Mouse (Mus musculus) heart, embryonic 13.5 days (tissue): ENCODE measurements around the gene Tmigd3. TPM values are rescaled to one million over a fixed set of nuclear protein-coding genes. Genes with fewer than 3 reads are reported as not detected.

ENCODE experiments used
- ATAC-seq: fragments of 200-750 bp; cut with Nextera tagmentation; 2 replicates; pipeline ENCODE4 v1.8.0; 2017; ENCODE audit warnings: moderate TSS enrichment; ENCODE audit not compliant: insufficient number of reproducible peaks, low FRiP score, low TSS enrichment; ENCODE audit errors: extremely low read depth
- H3K27ac ChIP-seq: fragments of 300-500 bp; sonication (generic); replicated peaks from 2 replicates; pipeline ENCODE4 v1.5.1; 2015; ENCODE audit warnings: moderate library complexity, mild to moderate bottlenecking, inconsistent platforms
- H3K27me3 ChIP-seq: fragments of 300-500 bp; sonication (generic); replicated peaks from 2 replicates; pipeline ENCODE4 v1.6.1; 2015; ENCODE audit warnings: mild to moderate bottlenecking, inconsistent platforms
- H3K36me3 ChIP-seq: fragments of 300-500 bp; sonication (generic); 2 replicates; pipeline ENCODE4 v1.6.1; 2015; ENCODE audit warnings: mild to moderate bottlenecking, inconsistent platforms
- H3K4me1 ChIP-seq: fragments of 300-500 bp; sonication (generic); 2 replicates; pipeline ENCODE4 v1.6.1; 2015; ENCODE audit warnings: inconsistent platforms
- H3K4me2 ChIP-seq: fragments of 300-500 bp; sonication (generic); 2 replicates; pipeline ENCODE4 v1.6.1; 2015; ENCODE audit warnings: inconsistent platforms, mild to moderate bottlenecking, moderate library complexity
- H3K4me3 ChIP-seq: fragments of 300-500 bp; sonication (generic); 2 replicates; pipeline ENCODE4 v1.5.1; 2015; ENCODE audit warnings: moderate library complexity, mild to moderate bottlenecking, inconsistent platforms
- H3K9ac ChIP-seq: fragments of 300-500 bp; sonication (generic); 2 replicates; pipeline ENCODE4 v1.6.1; 2015; ENCODE audit warnings: inconsistent platforms, mild to moderate bottlenecking, moderate library complexity
- H3K9me3 ChIP-seq: fragments of 300-500 bp; sonication (generic); 2 replicates; pipeline ENCODE4 v1.6.1; 2016; ENCODE audit warnings: inconsistent platforms
- WGBS: fragments of 180-500 bp; shearing (Covaris S2); methylation state at CpG from one replicate; pipeline ENCODE4 v1.1.7; 2015; ENCODE audit warnings: mixed read lengths; 5-methylcytosine and 5-hydroxymethylcytosine counted together
- polyA plus RNA-seq: library from polyadenylated mRNA; unstranded; fragments of >200 nt; fragmentation: Nextera tagmentation; extraction: Ambion mirVana; gene quantifications from 2 replicates; pipeline ENCODE4 v1.2.1, GENCODE M21; 2015

The Tmigd3 gene
- polyA plus RNA-seq, 1 experiment from 2014 or later: 0.56 TPM

DNA sequence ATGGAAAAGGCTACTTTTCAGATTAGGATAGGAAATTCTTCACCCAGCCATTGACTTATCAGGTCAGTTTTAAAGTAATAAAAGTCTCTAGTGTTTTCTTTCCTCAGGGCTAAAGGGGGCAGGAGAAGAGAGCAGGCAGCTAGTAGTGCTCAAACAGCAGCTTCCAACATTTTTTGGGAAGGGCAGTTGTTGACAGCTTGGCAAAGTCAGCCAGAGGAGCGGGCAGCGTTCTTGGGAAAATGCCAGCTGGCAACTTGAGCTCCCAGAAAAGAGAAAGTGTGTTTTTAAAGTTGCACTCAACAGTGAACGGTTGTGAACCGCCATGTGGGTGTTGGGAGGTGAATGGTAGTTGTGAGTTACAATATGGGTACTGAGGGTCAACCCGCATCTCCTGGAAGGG lies 64.3 kb downstream of the Tmigd3 start:
- no peaks in the 10 kb centered on the region for H3K27me3 ChIP-seq
- peak overlapping the region; percentile 51 for H3K27ac ChIP-seq
- H3K36me3 ChIP-seq: peaks cover 19% of the 10 kb centered on the region
- H3K4me1 ChIP-seq: peaks cover 18% of the 10 kb centered on the region
- H3K9ac ChIP-seq: no peak overlapping the region
- WGBS: 37% methylated on average over 5 of the region's 5 CpGs
- no peak for ATAC-seq
- no peak overlapping the region for H3K4me3 ChIP-seq
- no peak overlapping the region for H3K4me2 ChIP-seq
- H3K9me3 ChIP-seq: no peaks in the 10 kb centered on the region

DNA sequence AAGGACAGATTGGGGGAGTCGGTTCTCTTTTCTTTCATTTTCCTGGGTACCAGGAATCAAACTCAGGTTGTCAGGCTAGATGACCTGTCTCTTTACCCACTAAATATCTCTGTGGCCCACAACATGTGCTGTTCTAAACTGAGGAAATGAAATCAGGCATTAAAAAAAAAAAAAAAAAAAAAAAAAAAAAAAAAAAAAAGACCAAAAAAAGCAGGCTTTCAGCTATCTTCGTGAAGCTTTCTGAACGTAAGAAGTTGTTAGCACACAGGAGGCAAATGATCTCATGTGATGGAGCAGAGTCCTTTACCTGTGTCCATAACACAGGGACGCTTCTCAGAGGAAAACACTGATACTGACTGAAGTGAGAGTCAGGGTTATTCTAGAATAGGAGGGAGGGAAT lies 65.4 kb downstream of the Tmigd3 start:
- Histone ChIP-seq H3K4me2 (no peak overlapping the region), H3K36me3 (peaks cover 30% of the 10 kb centered on the region)
- 68% methylated on average over 4 of the region's 4 CpGs for WGBS

DNA sequence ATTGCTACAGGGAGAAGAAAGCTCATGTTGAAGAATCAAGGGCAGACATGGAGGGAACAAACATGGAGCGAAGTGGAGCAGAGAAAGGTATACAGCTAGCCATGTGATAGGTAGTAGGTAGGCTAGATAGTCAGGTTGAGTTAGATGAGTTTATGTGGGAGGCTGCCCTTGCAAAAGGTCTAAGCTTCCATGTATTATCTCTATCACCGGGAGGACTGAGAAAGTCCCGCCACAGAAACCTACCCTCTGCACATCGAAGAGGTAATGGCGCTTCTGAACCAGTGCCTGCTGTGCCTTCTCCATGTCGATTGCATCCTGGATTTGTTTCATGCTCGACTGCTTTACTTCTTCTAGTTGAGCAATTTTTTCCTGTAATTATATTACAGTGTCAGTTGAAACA lies 80.6 kb downstream of the Tmigd3 start:
- Histone ChIP-seq H3K4me3 (no peak overlapping the region), H3K27ac (no peak overlapping the region), H3K27me3 (no peaks in the 10 kb centered on the region), H3K4me2 (no peak overlapping the region), H3K9ac (no peak overlapping the region), H3K9me3 (no peaks in the 10 kb centered on the region), H3K4me1 (peaks cover 10% of the 10 kb centered on the region), H3K36me3 (peaks cover 91% of the 10 kb centered on the region)
- 91% methylated on average over 7 of the region's 7 CpGs for WGBS
- no peak for ATAC-seq

More for the DNA sequence above, 65.4 kb downstream of the Tmigd3 start:
- Histone ChIP-seq H3K4me1 (peaks cover 18% of the 10 kb centered on the region), H3K27ac (no peak overlapping the region), H3K4me3 (no peak overlapping the region), H3K9ac (no peak overlapping the region), H3K27me3 (no peaks in the 10 kb centered on the region), H3K9me3 (no peaks in the 10 kb centered on the region)
- ATAC-seq: no peak

DNA sequence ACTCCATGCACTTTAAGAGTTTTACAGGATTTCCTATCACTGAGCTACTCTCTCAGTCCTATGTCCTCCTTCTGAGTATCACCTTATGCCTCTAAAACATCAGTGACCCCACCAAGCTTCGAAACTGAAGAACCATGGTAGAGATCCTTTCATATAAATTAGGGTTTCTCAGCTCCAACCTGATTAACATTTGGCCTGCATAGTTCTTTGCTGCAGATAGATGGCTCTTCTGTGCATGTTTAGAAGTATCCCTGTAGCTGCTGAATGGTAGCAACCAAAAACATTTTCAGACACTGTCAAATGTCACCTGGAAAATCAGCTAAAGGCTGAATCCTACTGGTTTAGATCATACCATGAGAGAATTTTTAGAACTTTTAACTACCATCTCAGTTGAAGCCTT lies 86.5 kb downstream of the Tmigd3 start:
- Histone ChIP-seq H3K4me2 (peak overlapping the region; percentile 89), H3K9ac (peak overlapping the region; percentile 53; the same call in 1 of the 2 replicates), H3K27me3 (no peaks in the 10 kb centered on the region), H3K4me3 (peak overlapping the region; percentile 96), H3K27ac (no peak overlapping the region), H3K9me3 (no peaks in the 10 kb centered on the region), H3K36me3 (peaks cover 56% of the 10 kb centered on the region), H3K4me1 (peaks cover 39% of the 10 kb centered on the region)
- ATAC-seq: no peak
- 89% methylated on average over 1 of the region's 1 CpGs for WGBS

DNA sequence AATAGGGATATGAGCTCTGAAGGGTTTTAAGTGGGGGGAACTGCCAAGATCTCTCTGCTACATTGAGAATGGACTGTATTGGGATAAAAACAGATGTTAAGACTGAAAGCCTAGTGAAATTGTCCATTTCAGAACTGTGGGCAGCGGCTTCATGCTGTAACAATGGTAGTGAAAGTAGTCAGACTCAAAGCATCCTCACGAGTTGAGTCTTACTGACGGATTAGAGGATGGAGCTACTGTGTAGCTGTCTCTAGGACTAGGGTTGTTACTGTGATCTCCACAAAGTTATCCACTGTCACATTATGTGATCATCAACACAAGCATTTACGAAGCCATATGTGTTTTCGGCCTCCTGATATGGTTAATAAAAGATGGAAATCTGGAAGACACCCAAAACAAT lies 87.5 kb downstream of the Tmigd3 start:
- H3K27me3 ChIP-seq: no peaks in the 10 kb centered on the region
- no peaks in the 10 kb centered on the region for H3K9me3 ChIP-seq
- peaks cover 39% of the 10 kb centered on the region for H3K4me1 ChIP-seq
- peak overlapping the region; percentile 100 for H3K9ac ChIP-seq
- ATAC-seq: no peak
- H3K27ac ChIP-seq: peak overlapping the region; percentile 95
- H3K4me3 ChIP-seq: peak overlapping the region; percentile 96
- peaks cover 56% of the 10 kb centered on the region for H3K36me3 ChIP-seq
- peak overlapping the region; percentile 89 for H3K4me2 ChIP-seq
- 35% methylated on average over 5 of the region's 5 CpGs for WGBS

DNA sequence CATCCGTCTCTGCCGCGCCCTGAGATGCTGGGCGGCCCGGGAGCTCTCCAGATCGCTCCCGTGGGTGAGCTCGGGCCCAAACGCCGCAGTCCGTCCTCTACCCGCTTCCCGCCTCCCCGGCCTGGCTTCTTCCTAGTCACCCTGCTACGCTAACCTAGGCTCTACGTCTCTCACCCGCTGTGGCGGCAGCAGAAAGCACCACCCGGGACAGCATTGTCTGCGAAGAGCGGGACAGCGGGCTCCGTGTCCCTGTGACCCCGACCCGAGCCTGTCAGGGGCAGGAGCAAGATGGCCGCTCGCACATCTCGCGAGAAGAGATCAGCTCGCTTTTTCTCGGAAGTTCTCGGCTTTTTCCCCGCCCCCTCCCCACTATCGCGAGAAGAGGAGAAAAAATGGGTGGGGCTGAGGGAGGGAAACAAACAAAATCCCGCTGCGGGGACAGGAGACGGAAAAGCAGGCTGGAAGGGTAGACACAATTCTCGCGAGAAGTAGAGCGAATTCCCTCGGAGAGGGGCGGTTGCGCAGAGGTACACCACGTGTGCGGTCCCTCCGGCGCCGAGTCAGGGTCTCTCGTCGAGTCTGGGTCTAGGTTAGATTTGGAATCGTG lies 88.4 kb downstream of the Tmigd3 start, which contains the start of gene Wdr77:
TSS of gene Wdr77 (plus strand) at position 396 of the 607 bp plus-strand sequence.
- Histone ChIP-seq H3K36me3 (peaks cover 56% of the 10 kb centered on the region), H3K9ac (peak within 1 kb of the TSS; percentile 100), H3K4me1 (peaks cover 39% of the 10 kb centered on the region), H3K27ac (peak within 1 kb of the TSS; percentile 95), H3K9me3 (no peaks in the 10 kb centered on the region), H3K4me2 (peak within 1 kb of the TSS; percentile 94), H3K27me3 (no peaks in the 10 kb centered on the region), H3K4me3 (peak within 1 kb of the TSS; percentile 96)
- ATAC-seq: peak; percentile 97
- under 1% methylated on average over 52 of the region's 52 CpGs for WGBS

DNA sequence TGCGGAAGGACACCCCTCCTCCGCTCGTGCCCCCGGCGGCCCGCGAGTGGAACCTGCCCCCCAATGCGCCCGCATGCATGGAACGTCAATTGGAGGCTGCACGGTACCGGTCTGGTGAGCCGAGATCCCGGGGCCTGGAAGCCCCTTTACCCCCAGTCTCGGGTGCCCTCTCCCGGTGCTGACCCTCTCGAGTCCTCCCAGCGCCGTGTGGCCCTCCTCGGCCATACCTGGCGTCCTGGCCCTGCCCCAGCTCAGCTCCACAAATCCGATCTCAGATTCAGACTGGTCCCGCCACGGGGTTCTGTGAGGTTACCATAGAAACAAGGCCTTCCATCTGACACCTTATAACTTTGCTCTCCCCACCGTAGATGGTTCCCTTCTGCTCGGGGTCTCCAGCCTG lies 88.9 kb downstream of the Tmigd3 start:
- Histone ChIP-seq H3K9me3 (no peaks in the 10 kb centered on the region), H3K36me3 (peaks cover 57% of the 10 kb centered on the region), H3K4me3 (peak overlapping the region; percentile 96), H3K27ac (peak overlapping the region; percentile 62), H3K4me1 (peaks cover 39% of the 10 kb centered on the region), H3K4me2 (peak overlapping the region; percentile 94), H3K27me3 (no peaks in the 10 kb centered on the region), H3K9ac (peak overlapping the region; percentile 96)
- peak; percentile 59 for ATAC-seq
- WGBS: under 1% methylated on average over 26 of the region's 26 CpGs

DNA sequence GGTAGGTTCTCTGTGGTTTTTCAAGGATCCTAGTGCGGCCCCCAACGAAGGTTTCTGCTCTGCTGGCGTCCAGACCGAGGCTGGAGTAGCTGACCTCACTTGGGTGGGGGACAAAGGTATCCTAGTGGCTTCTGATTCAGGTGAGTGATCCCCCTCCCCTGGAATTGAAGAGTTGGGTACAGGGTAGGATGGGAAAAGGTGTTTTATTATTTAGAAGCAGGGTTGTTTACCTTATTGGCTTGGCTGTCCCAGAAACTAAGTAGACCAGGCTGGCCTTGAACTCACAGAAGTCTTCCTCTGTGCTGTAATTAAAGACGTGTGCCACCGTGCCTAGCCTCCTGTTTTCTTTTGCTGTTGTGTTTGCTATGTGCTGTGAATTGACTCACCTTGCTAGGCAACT lies 89.3 kb downstream of the Tmigd3 start, which contains the start of gene Atp5f1:
TSS of gene Atp5f1 (minus strand) at position 101 of the 400 bp plus-strand sequence.
- H3K27me3 ChIP-seq: no peaks in the 10 kb centered on the region
- WGBS: 4% methylated on average over 6 of the region's 6 CpGs
- peaks cover 57% of the 10 kb centered on the region for H3K36me3 ChIP-seq
- H3K4me2 ChIP-seq: peak within 1 kb of the TSS; percentile 94
- ATAC-seq: no peak
- peak within 1 kb of the TSS; percentile 100 for H3K9ac ChIP-seq
- H3K4me3 ChIP-seq: peak within 1 kb of the TSS; percentile 96
- H3K27ac ChIP-seq: peak within 1 kb of the TSS; percentile 95
- H3K9me3 ChIP-seq: no peaks in the 10 kb centered on the region
- peaks cover 35% of the 10 kb centered on the region for H3K4me1 ChIP-seq

DNA sequence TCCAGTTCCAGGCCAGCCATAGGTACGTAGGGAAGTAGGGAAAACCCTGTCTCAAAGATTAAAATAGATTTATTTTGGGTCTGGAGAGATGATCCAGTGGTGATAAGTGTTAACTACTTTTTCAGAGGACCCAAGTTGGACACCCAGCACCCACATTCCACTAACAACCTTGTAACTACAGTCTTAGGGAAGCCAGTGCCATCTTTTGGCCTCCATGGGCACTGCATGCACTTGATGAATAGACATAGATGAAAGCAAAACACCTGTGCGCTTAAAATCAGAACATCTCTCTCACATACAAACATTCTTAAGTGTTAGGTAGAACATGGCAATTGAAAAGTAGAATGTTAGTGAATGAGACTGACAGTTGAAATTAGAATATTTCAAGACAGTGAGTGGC lies 90.0 kb downstream of the Tmigd3 start:
- ATAC-seq: no peak
- H3K36me3 ChIP-seq: peaks cover 61% of the 10 kb centered on the region

DNA sequence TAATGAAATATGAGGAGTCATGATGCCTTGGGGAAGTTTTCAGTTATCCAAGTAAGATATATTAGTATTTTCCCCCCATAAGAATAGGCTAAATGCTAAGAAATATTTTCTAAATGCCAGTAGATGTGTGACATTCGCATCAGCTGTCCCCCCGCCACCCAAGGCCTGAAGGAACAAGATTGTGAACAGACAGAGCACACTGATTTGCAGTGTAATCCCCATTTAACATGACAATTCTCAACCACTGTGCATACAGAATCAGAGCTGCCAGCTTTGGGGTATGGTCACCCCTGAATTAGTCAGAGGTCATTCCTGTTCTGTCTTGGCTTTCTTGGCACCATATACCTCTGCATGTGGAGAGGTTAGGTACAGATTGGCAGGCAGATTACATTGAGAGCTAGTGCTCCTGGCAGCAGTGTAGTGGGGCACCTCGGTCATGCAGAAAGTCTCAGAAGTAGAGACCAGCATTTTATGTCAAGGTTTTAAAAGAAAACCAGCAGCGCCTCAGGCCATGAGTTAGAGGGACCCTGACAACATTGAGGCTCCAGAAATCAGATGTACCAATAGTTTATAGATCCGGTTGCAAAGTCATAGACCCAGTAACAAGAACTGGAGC lies 101.2 kb downstream of the Tmigd3 start:
- H3K4me2 ChIP-seq: no peak overlapping the region
- 78% methylated on average over 5 of the region's 5 CpGs for WGBS
- no peak overlapping the region for H3K27ac ChIP-seq
- H3K36me3 ChIP-seq: peaks cover 42% of the 10 kb centered on the region
- H3K9me3 ChIP-seq: no peaks in the 10 kb centered on the region
- ATAC-seq: no peak
- no peaks in the 10 kb centered on the region for H3K27me3 ChIP-seq
- H3K4me1 ChIP-seq: no peaks in the 10 kb centered on the region
- H3K9ac ChIP-seq: no peak overlapping the region
- no peak overlapping the region for H3K4me3 ChIP-seq

More for the DNA sequence above, 90.0 kb downstream of the Tmigd3 start:
- peak overlapping the region; percentile 96 for H3K4me3 ChIP-seq
- H3K9me3 ChIP-seq: no peaks in the 10 kb centered on the region
- no peaks in the 10 kb centered on the region for H3K27me3 ChIP-seq
- peaks cover 35% of the 10 kb centered on the region for H3K4me1 ChIP-seq
- WGBS: 96% methylated on average over 2 of the region's 2 CpGs
- H3K9ac ChIP-seq: no peak overlapping the region
- H3K4me2 ChIP-seq: peak overlapping the region; percentile 94
- no peak overlapping the region for H3K27ac ChIP-seq

DNA sequence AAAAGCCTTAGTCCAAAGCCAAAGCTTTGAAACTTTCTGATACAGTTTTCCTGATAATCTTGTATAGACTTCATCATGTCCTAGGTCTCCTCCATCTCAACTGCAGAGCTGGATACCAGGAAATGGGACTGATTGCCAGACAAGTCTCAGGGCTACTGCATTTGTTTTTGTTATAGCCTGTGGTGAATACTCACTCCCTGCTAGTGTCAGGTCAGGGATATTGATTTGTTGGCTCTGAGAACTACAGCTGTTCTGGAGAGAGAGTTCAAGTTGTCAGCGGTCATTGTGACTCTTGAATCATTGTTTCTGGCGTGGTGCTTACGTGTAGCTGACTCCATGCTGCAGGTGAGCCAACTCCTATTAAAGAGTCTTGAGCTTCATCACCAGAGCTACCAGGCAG lies 102.7 kb downstream of the Tmigd3 start, which contains the start of gene Ovgp1:
TSS of gene Ovgp1 (plus strand) at position 301 of the 400 bp plus-strand sequence.
- Histone ChIP-seq H3K27me3 (no peaks in the 10 kb centered on the region), H3K36me3 (peaks cover 27% of the 10 kb centered on the region), H3K4me3 (no peak within 1 kb of the TSS), H3K4me2 (no peak within 1 kb of the TSS), H3K9me3 (no peaks in the 10 kb centered on the region), H3K4me1 (no peaks in the 10 kb centered on the region), H3K9ac (no peak within 1 kb of the TSS), H3K27ac (no peak within 1 kb of the TSS)
- WGBS: 82% methylated on average over 3 of the region's 3 CpGs
- ATAC-seq: no peak
